Mouse (Mus musculus) cerebellum, adult 18-20 months (tissue): ENCODE measurements around the gene Tnfaip8l2.
"Not testable (repeated sequence)": the region's sequence is repeated elsewhere in the genome, so short reads cannot be mapped to it uniquely, and the experiment has no call there.

Source experiments
- DNase-seq, 2 experiments: peaks; one replicate each; pipeline ENCODE4 v3.0.0; 2021

Tnfaip8l2 gene

DNA sequence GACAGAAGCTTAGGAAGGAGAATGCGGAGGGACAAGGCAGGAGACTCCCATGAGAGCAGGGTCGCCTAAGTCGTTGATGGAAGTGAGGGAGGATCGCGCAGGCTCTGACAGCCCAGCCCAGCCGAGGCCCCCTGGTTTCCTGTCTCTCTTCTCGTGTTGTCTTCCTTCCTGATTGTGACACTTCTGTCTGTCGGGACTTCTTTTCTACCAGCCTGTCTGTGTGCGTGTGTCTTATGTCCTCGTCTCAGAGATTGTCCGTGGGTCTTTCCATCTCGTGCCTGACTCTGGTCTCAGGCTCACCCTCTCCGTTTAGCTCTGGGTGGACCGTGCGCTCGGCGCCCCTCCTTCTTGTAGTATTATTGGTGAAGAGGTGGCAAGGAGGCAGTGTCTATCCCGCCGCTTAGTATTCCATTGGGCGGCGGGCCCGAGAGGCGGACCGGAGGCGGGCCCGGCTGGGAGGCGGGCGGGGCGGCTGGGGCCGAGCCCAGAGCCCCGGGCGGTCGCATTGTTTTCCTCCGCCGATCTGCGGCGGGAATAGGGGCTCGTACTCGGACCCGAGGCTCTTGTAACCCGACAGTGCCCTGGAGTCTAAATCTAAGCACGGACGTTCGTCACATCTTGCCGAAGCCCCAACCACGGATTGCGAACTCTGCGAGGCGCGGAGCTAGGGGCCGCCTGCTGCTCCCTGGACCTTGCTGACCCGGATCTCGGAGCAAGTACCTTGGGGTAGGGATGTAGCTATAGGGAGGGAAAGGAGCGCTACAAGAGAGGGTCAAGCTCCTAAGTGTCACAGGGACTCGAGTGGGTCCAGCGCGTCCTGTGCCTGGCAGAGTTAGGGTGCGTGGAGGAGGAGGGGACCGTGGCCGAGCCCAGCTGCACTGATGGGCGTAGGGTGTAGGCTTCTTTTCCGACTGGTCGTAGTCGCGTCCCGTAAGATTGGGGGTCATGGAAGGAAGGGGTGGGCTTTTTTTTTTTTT, 18.1 kb upstream of the Tnfaip8l2 start, which contains the start of gene Sema6c:
TSS of gene Sema6c (plus strand) at position 471 of the 977 bp plus-strand sequence.
- DNase-seq: peak; percentile 92 to 95

DNA sequence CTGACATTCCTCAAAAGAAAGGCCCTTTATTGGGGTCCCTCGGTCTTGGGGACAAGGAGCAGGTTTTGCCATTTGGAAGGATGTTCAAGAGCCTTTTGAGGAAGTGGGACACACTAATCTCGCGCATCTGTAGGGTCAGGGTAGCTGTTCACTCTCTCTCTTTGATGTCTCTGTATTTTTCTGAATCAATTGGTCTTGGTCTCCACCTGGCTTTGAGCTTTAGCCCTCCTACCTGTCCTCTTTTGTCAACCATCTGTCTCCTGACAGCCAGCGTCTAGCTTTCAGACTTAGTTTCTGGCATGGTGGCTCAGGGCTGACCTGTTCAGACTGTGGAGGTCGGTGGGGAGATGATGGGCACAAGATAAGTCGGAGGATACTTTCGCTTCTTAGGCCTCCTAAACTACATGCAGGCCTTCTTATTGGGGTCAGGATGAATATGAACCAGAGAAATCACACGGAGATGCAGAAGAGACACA, 17.4 kb upstream of the Tnfaip8l2 start:
- DNase-seq: peak; percentile 24 to 25

DNA sequence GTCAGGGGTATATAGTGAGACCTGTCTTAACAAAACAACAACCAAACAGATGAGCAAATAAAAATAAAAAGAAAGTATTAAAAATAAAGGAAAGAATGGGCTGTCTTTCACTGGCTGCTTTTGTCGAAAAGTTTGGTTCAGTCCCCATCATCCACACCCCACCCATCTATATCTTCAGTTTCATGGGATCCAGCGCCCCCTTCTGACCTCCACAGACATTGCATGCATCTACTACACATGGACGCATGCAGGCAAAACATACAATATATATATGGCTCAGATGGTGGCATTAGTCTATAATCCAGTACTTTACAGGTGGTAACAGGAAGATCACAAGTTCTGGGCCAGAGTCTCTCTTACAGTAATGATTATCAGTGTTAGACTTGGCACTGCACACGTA, 11.7 kb upstream of the Tnfaip8l2 start:
- DNase-seq: peak; percentile 39 to 54

DNA sequence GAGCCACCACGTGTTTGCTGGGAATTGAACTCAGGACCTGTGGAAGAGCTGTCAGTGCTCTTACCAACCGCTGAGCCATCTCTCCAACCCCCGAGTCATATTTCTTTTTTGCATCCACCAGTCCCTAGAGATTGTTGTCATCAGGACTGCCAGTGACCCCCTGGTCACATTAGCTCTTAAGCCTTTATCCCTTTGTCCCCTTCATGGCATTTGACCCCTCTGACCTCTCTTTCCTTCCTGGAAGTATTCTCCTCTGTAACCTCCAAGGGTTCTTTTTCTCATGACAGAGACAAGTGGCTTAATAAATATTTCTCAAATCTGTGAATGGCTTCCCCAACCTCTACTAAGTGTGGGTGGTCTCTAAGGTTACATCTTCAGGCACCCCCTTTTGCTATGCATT, 5.8 kb upstream of the Tnfaip8l2 start:
- DNase-seq: no peak

DNA sequence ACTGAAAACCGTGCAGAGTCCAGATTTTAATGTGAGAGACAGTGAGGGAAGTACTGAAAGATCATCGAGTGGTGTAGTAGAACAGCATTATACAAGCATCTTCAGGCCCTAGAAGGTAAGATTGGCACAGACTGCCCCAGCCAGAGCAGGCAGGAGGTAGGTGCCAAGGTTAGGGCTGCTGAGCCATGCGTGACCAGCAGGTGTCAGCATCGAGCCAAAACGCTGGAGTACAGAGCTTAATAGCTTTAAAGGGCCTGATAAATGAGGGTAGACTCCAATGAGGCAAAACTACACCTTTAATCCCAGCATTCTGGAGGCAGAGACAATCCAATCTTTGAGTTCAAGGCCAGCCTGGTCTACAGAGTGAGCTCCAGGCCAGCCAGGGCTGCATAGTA, 454 bp upstream of the Tnfaip8l2 start:
- peak; percentile 90 to 94 for DNase-seq

DNA sequence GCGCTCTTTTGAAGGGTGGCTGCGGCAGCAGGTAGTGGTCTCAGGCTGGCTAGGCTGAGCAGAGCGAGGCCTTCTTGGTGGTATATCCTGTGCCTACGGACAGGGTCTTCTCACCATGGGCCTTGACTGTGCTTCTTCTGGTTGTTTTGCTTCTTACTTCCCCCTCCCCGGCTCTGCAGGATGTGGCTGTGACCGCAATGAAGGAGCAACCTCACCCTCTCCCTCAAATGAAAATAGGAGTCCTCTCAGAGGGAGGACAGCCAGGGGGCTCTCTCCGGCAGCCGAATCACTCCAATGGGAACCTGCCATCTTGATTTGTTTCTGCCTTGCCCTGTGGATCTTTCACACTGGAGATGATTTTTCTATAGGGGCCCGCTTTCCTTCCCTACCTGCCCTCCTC, 686 bp downstream of the Tnfaip8l2 start:
- DNase-seq: no peak

DNA sequence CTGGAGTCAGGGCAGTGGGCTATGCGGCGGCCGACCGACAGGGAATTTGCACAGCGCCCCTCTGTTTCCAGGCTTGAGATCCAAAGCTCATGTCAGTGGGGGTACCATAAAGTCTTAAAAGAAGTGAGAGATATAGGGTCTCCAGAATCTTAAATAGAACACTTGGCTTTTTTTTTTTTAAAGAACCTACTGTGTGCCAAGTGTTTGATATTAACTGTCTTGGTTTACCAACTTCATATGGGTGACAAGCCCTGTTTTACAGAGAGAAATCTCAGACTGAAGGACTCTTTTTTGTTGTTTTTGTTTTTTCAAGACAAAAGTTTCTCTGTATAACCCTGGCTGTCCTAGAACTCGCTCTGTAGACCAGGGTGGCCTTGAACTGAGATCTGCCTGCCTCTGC, 1.4 kb downstream of the Tnfaip8l2 start:
- no peak for DNase-seq

DNA sequence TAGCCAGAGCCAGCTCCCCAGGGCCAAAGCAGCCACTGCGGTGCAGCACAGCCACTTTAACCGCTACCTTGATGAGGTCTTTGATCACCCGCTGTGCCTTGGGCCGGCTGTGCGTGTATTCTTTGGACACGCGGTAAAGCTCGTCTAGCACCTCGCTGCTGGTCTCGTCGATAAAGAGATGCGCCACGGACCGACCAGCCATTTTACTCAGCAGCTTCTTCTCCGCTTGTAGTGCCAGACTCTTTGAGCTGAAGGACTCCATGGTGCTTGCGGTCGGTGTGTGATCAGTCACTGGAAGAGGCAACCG, 1.9 kb downstream of the Tnfaip8l2 start:
- no peak for DNase-seq

DNA sequence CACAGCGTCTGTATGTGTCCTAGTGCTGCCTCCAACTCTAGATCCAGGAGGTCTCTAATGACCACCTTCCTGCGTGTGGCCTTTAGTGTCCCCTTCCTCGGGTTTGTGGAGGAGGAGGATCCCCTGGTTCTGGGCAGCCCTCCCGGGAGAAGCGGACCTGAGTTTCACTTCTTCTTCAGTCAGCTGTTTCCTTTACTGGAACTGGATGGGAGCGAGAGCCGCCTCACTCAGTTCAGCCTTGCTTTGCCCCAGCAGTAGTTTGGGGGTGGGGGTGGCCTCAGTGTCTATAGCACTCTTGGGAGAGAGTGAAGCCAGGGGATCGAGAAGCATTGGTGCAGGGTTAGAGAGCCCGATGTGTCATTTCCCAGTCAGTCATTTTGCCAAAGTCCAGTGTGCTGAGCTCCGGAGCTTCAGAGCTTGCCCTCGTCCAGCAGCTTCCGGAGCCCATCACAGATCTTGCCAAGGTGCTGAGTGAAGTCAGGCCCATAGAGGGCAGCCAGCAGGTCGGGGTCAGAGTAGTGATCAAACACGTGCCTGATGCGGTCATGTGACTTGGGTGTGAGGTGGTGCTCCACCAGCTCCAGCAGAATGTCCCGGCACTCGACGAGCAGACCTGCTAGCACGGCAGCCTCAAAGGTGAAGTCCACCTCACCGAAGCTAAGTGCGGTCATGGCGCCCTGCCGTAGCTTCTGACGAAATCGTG, 2.4 kb downstream of the Tnfaip8l2 start:
- no peak for DNase-seq

DNA sequence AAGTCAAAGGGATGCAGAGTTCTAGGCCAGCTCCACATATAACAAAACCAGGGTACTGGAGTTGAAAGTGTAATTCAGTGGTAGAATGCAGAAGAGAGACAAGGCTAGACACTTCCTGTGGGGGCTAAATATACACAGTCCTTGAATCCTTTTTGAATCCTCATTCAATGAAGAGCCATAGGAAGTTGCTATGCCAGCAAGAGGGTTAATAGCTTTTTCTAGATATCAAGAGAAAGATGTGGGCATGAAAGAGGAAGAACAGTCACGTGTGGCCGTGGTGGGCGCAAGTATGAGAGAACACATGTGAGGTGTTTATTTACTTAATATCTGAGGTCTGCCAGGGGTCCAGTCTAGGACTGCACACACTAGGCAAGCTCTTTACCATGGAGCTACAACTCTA, 5.8 kb downstream of the Tnfaip8l2 start:
- no peak for DNase-seq

DNA sequence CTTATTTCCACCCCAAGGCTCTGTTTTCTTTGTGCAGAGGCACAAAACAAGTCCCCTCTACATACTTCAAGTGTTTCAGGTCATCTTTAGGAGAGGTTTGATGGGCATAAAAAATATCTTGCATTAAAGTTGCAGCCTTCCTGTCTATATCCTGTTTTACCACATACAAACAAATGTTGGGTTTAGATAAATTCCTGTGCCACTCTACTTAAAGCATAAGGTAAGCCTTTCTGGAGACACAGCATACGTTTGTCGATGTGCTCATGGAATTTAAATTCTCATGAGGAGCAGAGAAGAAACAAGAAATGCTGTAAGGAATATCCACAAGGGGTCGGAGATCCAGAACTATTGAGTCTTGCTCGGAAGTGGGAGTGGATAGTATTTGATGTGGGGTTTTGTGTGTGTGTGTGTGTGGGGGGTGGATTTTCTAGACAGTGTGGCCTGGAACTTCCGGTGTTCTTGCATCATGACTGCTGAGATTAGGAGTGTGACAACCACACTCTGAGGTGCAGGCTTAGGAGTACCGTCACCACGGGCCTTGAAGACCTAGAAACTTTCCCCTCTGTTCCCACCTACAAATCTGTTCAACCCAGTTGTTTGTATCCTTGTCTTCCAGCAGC, 6.6 kb downstream of the Tnfaip8l2 start:
- no peak for DNase-seq

DNA sequence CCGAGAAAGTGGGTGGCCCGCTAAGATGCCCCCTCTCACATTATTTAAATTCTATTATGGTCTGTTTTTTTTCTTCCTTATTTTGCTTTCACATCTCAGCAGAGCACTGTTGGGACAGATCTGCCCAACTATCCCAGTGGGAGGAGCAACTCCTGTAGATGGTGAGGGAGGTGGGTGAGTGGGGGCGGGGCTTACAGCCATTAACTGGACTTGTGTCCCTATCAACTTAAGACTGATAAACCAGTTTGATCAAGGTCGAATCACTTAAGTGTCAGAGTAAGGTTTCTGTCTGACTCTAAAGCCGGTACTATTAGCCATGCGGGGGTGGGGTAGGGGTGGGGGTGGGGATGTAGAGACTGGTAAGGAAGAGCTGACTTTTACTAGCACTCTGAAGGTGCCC, 7.1 kb downstream of the Tnfaip8l2 start:
- DNase-seq: peak; percentile 50 to 56

DNA sequence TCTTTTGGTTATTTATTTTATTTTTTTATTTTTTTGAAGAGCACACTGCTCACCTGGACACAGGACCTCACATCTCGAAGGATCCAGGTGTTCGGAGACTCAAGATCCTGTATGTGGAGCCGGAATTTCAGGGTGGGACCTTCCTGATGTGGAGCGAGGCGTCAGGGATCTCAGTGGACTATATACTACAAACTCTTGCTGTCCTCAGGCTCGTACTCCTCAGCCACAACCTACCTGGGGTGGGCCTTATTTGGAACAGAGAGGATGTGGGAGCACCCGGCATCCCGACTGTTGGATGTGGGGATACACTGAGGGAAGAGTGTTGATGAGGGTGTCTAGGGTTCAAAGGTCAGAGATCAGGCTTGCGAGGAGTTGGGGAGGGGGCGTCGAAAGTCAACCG, 8.0 kb downstream of the Tnfaip8l2 start:
- not testable (repeated sequence) for DNase-seq

DNA sequence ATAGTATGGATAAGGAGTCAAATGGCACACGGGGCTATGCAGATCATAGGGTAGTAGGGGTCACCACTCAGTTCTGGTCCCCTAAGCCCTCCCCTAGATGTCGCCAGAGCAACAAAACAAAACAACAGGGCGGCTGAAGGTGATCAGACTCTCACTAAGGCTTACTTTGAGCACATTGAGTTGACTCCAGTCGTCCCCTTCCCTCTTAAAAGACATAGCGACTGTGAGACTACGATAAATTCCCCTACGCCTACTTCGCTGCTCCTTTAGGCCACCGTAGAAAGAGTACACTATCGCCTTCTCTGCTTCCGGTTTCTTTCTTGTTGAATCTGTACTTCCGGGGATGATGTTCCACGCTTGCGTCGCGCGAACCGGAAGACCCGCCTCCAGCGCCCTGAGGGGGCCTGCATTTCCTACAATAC, 8.5 kb downstream of the Tnfaip8l2 start, which contains the start of the genes Scnm1 and Lysmd1:
TSS of gene Scnm1 (minus strand) at position 332 of the 422 bp plus-strand sequence.
TSS of gene Lysmd1 (plus strand) at position 409 of the 422 bp plus-strand sequence.
- peak; percentile 92 to 94 for DNase-seq

DNA sequence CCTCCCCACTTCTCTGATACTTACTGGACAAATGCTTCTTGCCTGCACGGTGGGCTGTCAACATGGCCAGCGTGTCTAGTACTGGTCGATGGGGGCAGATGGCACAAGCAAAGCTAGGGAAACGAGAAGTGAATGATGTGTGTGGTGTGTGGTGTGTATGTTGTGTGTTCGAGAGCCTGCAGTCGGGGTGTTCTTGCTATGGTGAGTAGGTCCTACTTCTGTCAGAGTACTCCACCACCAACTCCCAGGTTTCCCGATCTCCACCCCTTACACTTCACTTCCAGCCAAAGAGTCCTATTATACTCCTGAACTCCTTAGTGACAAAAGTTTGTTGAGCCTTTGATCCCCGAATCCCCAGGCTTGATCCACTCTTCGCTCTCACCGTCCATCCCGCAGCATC, 9.0 kb downstream of the Tnfaip8l2 start:
- no peak for DNase-seq

DNA sequence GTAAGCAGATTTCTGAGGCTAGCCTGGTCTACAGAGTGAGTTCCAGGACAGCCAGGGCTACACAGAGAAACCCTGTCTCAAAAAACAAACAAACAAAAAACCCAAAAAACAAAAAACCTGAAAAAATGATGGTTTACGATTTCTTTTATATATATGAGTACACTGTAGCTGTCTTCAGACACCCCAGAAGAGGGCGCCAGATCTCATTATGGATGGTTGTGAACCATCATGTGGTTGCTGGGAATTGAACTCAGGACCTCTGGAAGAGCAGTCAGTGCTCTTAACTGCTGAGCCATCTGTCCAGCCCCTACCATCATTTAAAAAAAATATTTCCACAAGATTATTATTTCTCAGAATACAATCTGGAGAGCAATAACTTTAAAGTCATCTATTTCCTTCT, 9.8 kb downstream of the Tnfaip8l2 start:
- not testable (repeated sequence) for DNase-seq

DNA sequence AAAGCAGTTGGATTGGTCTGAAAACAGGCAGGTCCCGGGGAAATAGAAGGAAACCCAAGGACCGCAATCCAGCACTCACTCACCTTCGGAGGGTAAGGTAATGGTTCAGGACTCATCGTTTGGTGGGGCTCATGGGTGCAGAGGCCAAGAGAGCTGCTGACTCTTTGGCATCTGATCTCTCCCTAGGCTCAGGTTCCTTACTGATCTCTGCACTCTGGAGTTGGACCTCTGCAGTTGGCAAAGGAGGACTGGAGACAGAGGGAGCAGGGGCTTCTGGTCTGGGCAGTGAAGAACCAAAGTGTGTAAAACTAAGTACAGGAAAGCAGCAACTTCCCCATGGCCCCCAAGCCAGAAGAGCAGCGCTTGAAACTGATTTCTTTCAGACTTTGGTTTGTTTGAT, 12.1 kb downstream of the Tnfaip8l2 start:
- no peak for DNase-seq

DNA sequence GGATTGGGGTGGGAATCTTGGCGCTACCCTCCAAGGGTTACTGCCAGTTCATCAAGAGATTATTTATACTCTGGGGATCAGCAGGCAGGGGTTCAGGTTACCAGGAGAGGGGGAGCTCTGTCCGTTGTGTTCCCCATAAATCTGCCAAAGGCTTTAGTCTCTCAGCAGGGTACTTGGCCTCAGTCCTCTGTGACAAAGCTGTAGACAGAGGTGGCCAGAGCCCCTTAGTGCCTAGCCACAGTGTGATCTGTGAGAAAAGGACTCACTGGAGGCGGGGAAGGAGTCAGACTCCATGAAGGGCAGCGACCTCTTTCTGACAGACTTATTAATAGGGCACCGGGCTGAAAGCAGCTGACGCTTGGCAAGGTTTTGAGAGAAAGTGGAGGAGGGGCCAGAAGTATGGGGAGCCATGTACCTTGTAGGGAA, 12.9 kb downstream of the Tnfaip8l2 start:
- peak; percentile 55 to 66 for DNase-seq

DNA sequence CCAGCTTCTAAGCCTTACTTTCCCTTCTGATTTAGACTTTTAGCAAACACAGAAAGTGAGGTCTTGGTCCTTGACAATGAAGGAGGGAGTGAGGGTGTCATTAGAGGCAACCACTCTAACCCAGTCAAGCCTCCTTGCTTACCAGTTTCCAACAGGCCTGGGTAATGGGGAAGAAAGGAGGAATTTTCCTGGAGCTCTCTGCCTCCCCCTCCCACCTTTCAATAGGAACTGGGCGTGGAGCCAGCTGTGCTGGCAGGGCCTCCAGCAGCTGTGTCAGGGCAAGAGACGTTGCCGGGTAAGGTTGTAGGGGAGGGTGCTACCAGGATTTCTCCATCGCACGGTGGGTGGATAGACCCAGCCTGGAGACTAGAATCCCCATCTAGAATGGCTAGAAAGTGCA, 17.2 kb downstream of the Tnfaip8l2 start:
- DNase-seq: no peak

DNA sequence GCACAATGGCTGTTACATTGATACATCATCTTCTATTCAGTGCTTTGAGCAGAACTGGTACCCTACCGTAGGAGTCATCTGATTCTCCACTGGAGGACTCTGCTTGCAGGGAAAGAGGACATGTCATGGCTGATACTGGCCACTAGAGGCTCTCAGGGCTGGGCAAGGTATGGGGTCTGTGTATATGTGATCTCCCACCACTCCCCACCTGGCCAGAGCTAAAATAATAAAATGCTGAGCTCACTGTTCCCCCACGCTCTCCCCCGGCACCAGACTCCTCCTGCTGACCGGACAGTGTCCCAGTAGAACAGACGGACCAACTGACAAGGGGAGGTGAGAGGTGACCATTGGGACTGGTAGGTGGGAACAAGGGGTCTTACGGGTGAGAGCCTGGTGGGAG, 17.9 kb downstream of the Tnfaip8l2 start, which contains the start of gene Tmod4:
TSS of gene Tmod4 (plus strand) at position 231 of the 400 bp plus-strand sequence.
- no peak for DNase-seq

DNA sequence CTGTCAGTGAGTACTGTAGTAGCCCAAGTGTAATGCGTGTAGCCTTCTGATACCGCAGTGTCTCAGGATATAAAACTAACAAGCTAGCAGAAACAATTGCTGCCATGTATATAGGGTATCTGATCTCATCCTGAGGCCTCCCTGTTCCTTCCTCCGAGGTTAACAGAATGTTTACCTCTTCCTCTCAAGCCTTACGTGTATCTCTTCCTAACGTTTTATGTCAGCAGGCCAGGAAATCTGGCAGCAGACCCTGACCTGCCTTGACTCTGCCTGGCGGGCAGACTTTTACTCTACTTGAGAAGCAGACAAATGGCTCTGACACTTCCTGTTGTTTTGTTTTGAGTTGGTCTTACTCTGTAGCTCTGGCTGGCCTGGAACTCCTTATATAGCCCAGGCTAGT, 20.6 kb downstream of the Tnfaip8l2 start:
- DNase-seq: no peak

DNA sequence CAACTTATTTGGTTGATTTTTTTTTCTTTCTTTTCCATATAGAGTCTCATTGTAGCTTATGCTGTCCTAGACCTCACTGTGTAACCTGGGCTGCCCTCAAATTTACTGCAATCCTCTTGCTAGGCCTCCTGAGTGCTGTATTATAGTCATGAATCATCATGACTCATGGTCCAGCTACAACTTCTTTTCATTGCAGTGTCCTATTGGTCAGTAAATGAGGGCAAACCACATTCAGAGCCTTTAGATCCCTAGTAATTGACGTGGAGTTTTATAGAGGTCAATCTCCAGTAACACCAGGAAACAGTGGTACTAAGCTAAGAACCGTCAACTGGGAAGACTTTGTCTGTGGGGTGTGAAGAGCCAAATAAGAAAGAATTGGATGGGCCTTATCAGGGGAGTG, 24.4 kb downstream of the Tnfaip8l2 start:
- DNase-seq: no peak

DNA sequence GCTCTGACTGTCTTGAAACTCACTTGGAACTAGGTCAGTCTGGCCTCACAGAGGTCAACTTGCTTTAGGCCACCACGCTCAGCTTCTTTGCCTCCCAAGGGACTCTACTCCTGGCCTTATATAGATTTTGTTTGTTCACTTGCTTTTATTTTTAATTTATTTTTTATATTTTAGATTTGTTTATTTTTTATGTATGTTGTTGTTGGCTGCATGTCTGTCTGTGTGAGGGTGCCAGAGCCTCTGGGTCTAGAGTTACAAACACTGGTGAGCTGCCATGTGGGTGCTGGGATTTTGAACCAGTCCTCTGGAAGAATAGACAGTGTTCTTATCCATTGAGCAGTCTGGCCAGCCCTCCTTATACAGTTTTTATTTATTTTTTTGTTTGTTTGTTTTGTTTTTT, 29.4 kb downstream of the Tnfaip8l2 start:
- DNase-seq: no peak
